Mouse (Mus musculus): ENCODE data around the gene Baat. TPM values are rescaled to one million over a fixed set of nuclear protein-coding genes. Genes with fewer than 3 reads are reported as not detected.
A peak's percentile ranks its signal among the peaks of the same experiment; 100 is the strongest.
"Not testable (repeated sequence)": the region's sequence is repeated elsewhere in the genome, so short reads cannot be mapped to it uniquely, and the experiment has no call there.

The Baat gene
- total RNA-seq, 2 experiments from 2014 or later = not detected

DNA sequence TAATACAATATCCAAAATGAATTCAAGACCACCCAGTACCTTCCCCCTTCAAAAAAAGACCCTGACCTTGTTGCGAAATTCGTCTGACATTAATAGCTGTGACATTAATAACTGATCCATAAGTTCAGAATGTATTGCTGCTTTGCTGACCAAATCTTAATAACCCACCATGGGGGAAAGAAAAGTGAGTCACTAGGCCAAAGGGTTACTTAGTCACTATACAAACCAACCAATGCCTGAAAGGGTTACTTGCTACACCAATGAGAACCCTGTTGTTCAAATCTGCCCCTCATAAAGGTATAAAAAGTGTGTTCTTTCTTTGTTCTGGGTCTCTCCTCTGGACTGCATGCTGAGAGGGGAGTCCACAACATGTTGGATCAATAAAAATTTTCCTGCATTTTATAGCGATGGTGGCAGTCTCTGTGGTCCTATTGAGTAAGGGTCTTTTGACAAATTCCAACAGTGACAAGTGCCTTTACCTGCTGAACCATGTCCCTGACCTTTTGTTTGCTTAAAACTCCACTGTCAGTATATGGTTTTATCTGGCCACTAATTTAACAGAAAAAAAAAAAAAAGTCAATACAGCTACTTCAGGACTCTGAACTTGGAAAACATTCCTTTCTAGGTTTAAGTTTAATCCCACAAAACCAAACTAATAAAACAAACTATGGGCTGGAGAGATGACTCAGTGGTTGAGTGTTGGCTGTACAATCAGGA is 20.3 kb downstream of the Baat start:
- not testable (repeated sequence) for ATAC-seq (replicated peaks; ENCODE audit: poor library complexity, severe bottlenecking)

DNA sequence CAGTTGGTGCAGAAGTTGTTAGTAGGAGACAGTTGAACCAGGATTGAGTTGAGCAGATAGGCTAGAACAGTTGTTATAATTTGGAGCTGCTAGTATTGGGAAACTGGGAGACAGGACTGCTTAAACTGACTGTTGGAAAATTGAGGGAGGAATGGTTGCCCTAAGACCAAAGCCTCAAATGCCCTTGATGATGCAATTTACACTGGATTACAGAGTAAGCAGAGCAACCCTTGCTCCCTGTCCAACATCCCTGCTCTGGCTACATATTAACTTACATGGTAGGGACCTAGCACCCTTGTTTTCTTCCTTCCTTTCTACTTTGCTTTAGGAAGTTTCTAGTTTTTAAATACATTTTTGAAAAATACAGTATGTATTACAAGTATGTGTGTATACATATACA is 20.9 kb downstream of the Baat start:
- no peak for ATAC-seq (replicated peaks; ENCODE audit: poor library complexity, severe bottlenecking)

DNA sequence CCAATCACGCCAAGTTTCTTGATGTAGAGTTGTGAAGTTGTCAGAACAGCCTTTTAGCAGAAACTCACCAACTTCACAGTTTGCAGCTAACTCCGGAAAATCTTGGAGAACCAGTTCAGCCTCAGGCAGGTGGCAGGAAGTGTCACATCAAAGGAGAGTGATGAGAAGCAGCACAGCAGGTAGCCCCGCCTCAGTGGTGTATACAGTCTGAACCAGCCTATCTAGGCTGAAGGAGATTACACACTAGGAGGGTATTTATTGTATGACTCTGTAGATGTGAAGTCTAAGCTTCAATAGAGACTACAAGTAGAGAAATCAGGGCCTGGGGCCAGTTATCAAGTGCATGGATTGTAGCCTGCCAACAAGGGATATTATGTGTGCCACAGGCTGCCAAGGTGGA is 25.5 kb downstream of the Baat start:
- ATAC-seq (replicated peaks; ENCODE audit: poor library complexity, severe bottlenecking) = no peak

DNA sequence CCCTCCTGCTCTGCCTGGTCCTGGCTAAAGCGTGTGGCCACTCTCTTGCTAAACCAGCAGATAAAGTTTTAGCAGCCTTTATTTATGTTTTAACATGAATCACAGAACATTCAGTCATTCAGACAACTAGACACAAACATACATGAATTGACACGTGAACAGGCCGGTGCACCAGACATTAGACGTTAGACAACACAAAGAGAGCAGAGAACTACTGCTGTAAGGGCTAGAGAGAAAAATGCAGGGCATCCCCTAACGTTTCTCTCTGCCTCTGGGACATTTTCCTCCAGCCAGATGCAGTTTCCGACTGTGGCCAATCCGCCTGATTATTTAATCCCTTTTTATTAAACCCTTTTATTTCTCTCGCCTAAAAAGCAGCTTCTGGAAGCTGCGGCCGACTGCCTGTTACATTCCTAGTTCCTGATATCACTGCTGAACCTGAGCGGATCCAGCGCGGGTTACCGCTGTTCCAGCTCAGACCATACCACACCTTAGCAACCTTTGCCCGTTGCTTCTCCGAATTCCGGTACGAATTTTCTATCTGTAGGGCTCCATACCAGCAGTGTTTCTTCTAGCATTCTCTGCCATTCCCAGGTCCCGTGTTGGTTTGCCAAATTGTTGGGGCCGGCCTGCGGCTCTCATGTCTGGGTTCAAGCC is 26.1 kb downstream of the Baat start:
- ATAC-seq (replicated peaks; ENCODE audit: poor library complexity, severe bottlenecking) = no peak

DNA sequence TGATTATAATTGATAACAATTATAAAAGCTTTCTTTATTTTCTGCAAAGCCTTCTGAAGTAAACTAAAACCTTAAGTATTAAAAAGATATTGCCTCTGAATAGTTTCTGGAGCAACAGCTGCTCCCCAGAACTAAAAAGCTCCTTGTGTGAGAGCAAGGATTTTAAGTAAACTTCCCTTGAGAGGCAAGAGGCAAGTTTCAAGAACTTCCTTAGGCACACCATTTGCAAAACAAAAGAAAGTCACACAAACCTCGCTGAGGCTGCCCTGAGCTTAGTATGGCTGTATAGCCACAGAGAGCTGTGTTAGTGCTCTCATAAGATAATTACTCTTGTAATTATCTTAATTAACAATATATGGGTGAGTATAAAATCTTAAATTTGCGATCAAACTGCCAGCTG is 27.3 kb downstream of the Baat start:
- ATAC-seq (replicated peaks; ENCODE audit: poor library complexity, severe bottlenecking) = not testable (repeated sequence)

DNA sequence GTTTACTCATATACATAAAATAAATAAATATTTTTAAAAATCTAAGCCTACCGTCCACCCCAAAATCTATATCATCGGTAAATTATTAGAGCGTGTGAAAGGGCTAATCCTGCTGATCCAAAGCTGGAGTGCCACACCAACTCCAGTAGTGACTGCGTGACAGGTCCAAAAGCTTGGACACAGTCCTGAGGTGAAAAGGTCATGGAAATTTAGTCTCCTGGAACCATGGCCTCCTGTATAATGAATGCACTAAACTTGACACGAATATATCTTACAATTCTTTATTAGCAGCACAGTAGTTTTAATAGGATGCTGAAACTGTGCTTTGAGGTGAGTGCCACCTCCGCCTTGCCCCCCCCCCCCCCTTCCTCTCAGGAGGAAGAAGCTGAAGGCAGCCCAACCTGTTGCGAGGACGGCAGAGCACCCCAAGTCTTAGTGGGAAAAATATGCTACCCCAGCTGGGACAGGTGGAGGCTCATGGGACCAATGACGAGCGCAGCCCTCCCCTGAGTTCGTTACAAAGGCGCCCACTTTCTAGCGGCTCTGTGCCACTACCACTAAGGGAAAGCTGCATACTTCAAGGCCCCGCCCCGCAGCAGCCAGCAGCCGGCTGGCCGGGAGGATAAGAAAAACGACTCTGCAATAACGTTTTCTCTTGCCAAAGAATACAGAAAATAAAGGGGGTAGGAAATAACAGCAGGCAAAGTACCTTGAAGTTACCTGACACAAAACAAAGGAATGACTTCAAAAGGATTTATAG is 28.1 kb downstream of the Baat start:
- peak; percentile 48; the same call in 1 of the 2 replicates for ATAC-seq (replicated peaks; ENCODE audit: poor library complexity, severe bottlenecking)

DNA sequence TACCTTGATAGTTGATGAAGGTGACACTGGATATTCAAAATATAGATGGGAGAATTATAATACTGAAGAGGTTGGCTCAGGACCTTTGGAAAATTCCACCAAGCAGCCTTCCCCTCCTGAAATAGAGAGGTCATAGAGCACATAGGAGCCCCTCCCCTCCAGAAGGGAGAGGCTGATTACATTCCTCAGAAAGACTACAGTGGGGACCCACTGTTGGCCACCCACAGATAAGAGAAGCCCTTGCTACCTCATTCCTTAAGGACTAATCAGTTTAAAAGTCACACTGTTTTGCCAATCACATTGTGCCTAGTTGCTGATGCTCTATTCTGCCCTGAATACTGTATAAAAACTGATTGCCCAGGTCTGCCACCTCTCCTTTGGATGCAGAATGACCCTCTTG is 31.8 kb downstream of the Baat start:
- ATAC-seq (replicated peaks; ENCODE audit: poor library complexity, severe bottlenecking) = no peak

DNA sequence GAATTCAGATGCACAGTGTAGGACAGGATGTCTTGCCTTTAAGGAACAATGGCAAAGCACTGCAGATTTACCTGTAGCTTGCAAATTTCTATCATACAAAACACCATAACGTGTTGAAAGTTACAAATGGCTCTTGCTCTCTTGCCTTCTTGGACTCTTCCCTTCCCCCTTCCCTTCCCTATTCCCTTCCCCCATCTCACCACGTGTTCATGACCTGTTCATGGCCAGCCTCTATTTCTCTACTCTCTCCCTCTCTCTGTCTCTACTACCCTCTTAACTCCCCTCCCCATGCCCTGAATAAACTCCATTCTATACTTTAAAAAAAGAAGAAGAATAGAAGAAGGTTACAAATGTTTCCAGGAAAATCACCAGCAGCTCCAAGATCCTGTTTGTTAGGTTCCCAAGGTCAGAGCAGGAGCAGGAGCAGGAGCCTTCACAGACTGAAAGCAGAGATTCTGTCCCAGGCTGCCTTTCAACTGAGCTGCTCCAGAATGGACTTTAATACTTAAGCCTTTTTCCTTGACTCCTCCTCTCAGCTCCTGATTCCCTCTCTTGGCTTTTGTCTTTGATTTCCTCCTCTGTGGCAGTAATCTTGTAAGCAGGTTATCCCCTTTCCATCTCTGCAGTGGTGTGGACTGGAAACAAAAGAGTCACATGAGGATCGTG is 32.8 kb downstream of the Baat start, which contains the start of gene Acnat1:
TSS of gene Acnat1 (minus strand) at position 478 of the 666 bp plus-strand sequence.
- ATAC-seq (replicated peaks; ENCODE audit: poor library complexity, severe bottlenecking) = no peak

DNA sequence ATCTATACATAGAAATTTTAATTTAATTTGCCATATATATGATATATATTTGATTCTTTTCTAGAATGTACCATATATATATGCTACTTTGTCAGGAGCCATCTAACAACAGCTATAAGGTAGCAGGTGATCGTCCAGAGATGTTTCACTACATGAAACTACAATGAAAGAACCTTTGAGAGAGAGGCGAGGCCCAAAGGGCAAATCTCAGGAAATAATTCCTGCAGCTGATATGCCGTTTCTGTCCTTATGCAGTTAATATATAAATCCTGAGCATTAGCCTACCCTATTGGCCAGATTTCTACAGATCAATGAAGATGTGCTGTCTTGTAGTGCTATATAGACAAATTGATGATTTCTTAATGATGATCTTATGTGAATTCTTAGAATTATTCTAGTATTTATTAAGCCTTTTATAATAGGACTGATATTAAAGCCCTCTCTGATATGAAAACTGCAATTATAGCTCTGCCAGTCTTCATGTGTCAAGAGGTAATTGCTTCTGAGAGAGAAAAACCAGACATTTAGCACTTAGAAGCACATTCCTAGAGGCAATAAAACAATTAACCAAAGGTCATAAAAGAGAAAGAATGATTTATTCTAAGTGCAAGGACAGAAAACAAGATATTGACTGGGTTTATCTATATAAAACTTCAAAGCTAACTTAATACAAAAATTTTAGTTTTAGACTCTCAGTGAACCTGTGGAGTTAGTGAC is 36.8 kb downstream of the Baat start:
- ATAC-seq (replicated peaks; ENCODE audit: poor library complexity, severe bottlenecking) = no peak

DNA sequence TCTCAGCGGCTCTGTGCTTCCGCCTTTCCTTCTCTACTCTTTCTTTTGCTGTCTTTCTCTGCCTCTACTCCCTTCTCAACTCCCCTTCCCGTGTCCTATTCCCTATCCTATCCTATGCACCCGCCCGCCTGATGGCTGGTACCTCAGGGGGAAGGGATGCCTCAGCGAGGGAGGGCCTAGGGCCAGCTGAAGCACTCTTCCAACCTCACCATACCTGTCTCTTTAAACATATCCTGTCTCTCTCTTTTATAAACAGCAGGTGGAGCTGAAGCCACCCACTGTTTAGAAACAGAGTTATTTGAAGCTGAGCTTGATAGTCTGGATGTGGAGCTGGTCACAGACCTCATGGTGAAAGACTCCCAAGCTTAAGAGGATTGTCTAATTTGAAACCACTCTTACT is 39.0 kb downstream of the Baat start:
- no peak for ATAC-seq (replicated peaks; ENCODE audit: poor library complexity, severe bottlenecking)

DNA sequence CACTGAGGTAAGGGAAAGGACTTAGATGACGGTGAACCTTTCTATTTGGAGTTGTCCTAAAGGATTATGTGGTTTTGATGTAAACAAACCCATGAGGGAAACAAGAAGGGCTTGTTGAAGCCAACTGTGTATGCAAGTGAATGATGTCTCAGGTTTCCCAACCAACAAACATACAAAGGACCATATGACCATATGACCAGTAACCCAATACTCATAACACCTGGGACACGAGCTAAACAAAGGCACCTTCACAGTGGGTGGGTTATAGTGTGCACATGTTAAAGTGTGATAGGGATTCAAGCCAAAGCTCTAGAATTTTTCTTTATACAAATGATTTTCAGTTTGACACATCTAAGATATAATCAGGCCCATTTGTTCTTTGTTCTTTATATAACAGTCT is 50.2 kb downstream of the Baat start:
- ATAC-seq (replicated peaks; ENCODE audit: poor library complexity, severe bottlenecking) = no peak

DNA sequence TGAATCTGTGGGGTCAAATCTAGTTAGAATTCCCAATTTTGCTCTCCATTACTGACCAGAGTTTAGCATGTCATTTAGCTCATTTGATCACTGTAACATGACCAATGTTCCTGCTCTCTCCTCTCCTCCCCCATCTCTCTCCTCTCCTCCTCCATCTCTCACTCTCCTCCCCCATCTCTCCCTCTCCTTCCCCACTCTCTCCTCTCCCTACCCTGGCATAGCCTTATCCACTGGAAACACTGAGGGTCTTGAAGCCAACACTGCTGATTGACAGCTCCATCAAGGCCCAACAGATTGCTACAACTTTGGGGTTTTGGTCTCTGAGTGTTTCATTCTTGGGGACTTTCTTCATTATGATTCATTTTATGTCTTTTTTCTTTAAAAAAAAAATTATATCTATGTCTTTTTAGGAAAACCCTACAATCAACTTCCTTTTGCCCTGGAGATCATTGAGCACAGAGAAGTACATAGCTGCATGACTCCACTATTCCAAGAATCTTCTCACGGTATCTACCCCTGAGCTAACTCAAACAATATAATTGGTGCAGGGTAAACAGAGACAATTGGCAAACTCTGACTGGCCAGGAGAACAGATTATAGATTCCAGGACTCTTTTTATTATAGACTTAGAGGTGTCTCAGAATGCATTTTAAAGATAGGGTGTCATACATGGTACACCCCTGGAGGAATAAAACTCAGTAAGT is 54.4 kb downstream of the Baat start:
- ATAC-seq (replicated peaks; ENCODE audit: poor library complexity, severe bottlenecking) = no peak

DNA sequence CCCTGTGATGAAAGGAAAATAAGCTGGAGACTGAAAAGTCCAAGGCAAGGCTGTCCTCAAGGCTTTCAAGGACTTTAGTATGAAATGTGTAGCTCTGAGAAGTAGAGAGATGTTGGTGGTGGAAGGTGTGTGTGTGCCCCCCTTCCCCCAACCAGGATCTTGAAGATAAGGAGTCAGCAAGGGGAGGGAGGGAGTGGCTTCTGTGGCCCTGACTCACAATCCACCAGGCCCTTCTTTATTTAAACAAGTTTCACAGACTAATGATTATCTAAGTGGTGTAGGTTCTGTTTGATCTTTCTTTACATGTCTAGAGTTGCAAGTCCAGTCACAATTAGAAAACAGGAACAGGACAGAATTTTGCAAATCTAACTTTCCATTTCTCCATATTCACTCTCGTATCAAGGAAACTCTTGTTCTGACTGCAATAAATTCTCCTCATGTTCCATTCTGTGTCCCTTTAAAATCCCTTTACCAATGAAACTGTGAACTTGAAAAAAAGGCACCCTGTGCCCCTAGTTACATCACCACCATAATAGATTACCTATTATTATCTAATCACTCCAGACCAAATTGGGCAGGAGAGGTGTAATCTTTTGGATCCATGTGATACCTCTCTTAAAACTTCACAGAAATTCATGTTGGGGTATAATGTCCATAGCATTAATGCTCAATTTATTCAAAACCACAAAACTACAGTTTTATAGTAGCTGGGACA is 55.1 kb downstream of the Baat start:
- not testable (repeated sequence) for ATAC-seq (replicated peaks; ENCODE audit: poor library complexity, severe bottlenecking)

Other genes with a start within 250 kb of the Baat start
- gene Acnat2, start 98.4 kb downstream of the Baat start, total RNA-seq (2014; fragmentation: Nextera tagmentation) = not detected in 2 replicates
- gene Acnat2, start 98.4 kb downstream of the Baat start, total RNA-seq (2017) = not detected in 2 replicates
- not detected in 2 replicates for gene Acnat1, start 32.6 kb downstream of the Baat start, total RNA-seq (2014; fragmentation: Nextera tagmentation)
- gene Acnat1, start 32.6 kb downstream of the Baat start, total RNA-seq (2017) = not detected in 2 replicates
- gene Mrpl50, start 14.5 kb upstream of the Baat start, total RNA-seq (2014; fragmentation: Nextera tagmentation) = 34.6 and 40.5 TPM in 2 replicates
- 38.7 and 39.9 TPM in 2 replicates for gene Mrpl50, start 14.5 kb upstream of the Baat start, total RNA-seq (2017)
- 1.9 and 2.8 TPM in 2 replicates for gene Zfp189, start 14.6 kb upstream of the Baat start, total RNA-seq (2014; fragmentation: Nextera tagmentation)
- 6.2 and 6.7 TPM in 2 replicates for gene Zfp189, start 14.6 kb upstream of the Baat start, total RNA-seq (2017)
- not detected in 2 replicates for gene Aldob, start 43.0 kb upstream of the Baat start, total RNA-seq (2014; fragmentation: Nextera tagmentation)
- not detected in 2 replicates for gene Aldob, start 43.0 kb upstream of the Baat start, total RNA-seq (2017)
- gene Tmem246, start 91.3 kb upstream of the Baat start, total RNA-seq (2014; fragmentation: Nextera tagmentation) = not detected in 2 replicates
- not detected in 2 replicates for gene Tmem246, start 91.3 kb upstream of the Baat start, total RNA-seq (2017)
- 37.5 and 58.0 TPM in 2 replicates for gene Rnf20, start 125.4 kb upstream of the Baat start, total RNA-seq (2014; fragmentation: Nextera tagmentation)
- gene Rnf20, start 125.4 kb upstream of the Baat start, total RNA-seq (2017) = 93.9 and 105 TPM in 2 replicates
- gene Ppp3r2, start 175.5 kb upstream of the Baat start, total RNA-seq (2014; fragmentation: Nextera tagmentation) = not detected in 2 replicates
- not detected in 2 replicates for gene Ppp3r2, start 175.5 kb upstream of the Baat start, total RNA-seq (2017)